Mouse (Mus musculus) heart, postnatal 0 days (tissue): ENCODE measurements around the gene AI467606. TPM values are rescaled to one million over a fixed set of nuclear protein-coding genes. Genes with fewer than 3 reads are reported as not detected.

Source experiments
- ATAC-seq: fragments of 200-750 bp; cut with Nextera tagmentation; 2 replicates; pipeline ENCODE4 v1.8.0; 2017; ENCODE audit warnings: low read depth, moderate number of reproducible peaks, moderate library complexity; ENCODE audit not compliant: insufficient read depth
- DNase-seq: peaks from one replicate; pipeline ENCODE4 v3.0.0-alpha.2; 2016; ENCODE audit warnings: low spot score
- H3K27ac ChIP-seq: fragments of 300-500 bp; sonication (generic); 2 replicates; pipeline ENCODE4 v1.5.1; 2014; ENCODE audit warnings: low read depth, mild to moderate bottlenecking
- H3K27me3 ChIP-seq: fragments of 300-500 bp; sonication (generic); 2 replicates; pipeline ENCODE4 v1.6.1; 2014; ENCODE audit warnings: low read length, mixed read lengths; ENCODE audit not compliant: control insufficient read depth, insufficient read depth
- H3K36me3 ChIP-seq: fragments of 300-500 bp; sonication (generic); replicated peaks from 2 replicates; pipeline ENCODE4 v1.6.1; 2014; ENCODE audit warnings: low read length, mixed read lengths; ENCODE audit not compliant: control insufficient read depth, insufficient read depth
- H3K4me1 ChIP-seq: fragments of 300-500 bp; sonication (generic); 2 replicates; pipeline ENCODE4 v1.6.1; 2014; ENCODE audit warnings: antibody characterized with exemption; ENCODE audit not compliant: control insufficient read depth, insufficient read depth
- H3K4me2 ChIP-seq: fragments of 300-500 bp; sonication (generic); 2 replicates; pipeline ENCODE4 v1.6.1; 2014; ENCODE audit warnings: low read depth, mild to moderate bottlenecking, low read length, moderate library complexity
- H3K4me3 ChIP-seq: fragments of 300-500 bp; sonication (generic); 2 replicates; pipeline ENCODE4 v1.5.1; 2014; ENCODE audit warnings: low read depth, low read length
- H3K9ac ChIP-seq: fragments of 300-500 bp; sonication (generic); replicated peaks from 2 replicates; pipeline ENCODE4 v1.6.1; 2014; ENCODE audit warnings: low read depth, low read length, mixed read lengths
- H3K9me3 ChIP-seq: fragments of 300-500 bp; sonication (generic); replicated peaks from 2 replicates; pipeline ENCODE4 v1.6.1; 2016; ENCODE audit warnings: low read length; ENCODE audit not compliant: control insufficient read depth
- CTCF ChIP-seq: IDR thresholded peaks from 2 replicates; pipeline ENCODE4 v1.5.1; 2016; ENCODE audit warnings: antibody characterized with exemption, control low read depth, low read depth
- EP300 ChIP-seq: IDR thresholded peaks from 2 replicates; pipeline ENCODE4 v1.6.1; 2016; ENCODE audit warnings: antibody characterized with exemption, low read depth
- WGBS: fragments of 180-500 bp; shearing (Covaris S2); extraction: QIAGEN DNeasy Blood & Tissue Kit; methylation state at CpG from one replicate; pipeline ENCODE4 v1.1.7; 2014; 5-methylcytosine and 5-hydroxymethylcytosine counted together
- polyA plus RNA-seq: library from polyadenylated mRNA; unstranded; fragments of >200 nt; fragmentation: Nextera tagmentation; extraction: Ambion mirVana; gene quantifications from 2 replicates; pipeline ENCODE4 v1.2.1, GENCODE M21; 2015
- total RNA-seq: library from RNA; depleted of rRNA; stranded (reverse); fragments of >200 nt; gene quantifications from 2 replicates; pipeline ENCODE4 v1.2.3, GENCODE M21; 2014; ENCODE audit warnings: low replicate concordance

The AI467606 gene
- total and polyA plus RNA-seq, 2 experiments from 2014 or later = 0.50 to 0.94 TPM

GRCm38 (mm10) chr7:127134821-127135447, 43.8 kb downstream of the AI467606 start:
- Histone ChIP-seq H3K36me3 (no peaks in the 10 kb centered on the region), H3K4me1 (no peaks in the 10 kb centered on the region), H3K4me2 (no peak overlapping the region), H3K9me3 (no peaks in the 10 kb centered on the region), H3K27ac (no peak overlapping the region), H3K9ac (no peak overlapping the region), H3K27me3 (no peaks in the 10 kb centered on the region), H3K4me3 (no peak overlapping the region)
- no peak for TF ChIP-seq CTCF
- no peak for TF ChIP-seq EP300
- WGBS = 65% methylated on average over 11 of the region's 11 CpGs
- no peak for ATAC-seq
- DNase-seq = no peak

- ATAC-seq (no peak), DNase-seq (no peak)
- 72% methylated on average over 22 of the region's 22 CpGs for WGBS
- TF ChIP-seq EP300 = no peak
- no peak for TF ChIP-seq CTCF
- no peaks in the 10 kb centered on the region for H3K27me3 ChIP-seq
- no peaks in the 10 kb centered on the region for H3K9me3 ChIP-seq
- peak overlapping the region; percentile 22; the same call in 1 of the 2 replicates for H3K4me2 ChIP-seq
- H3K4me3 ChIP-seq = peak overlapping the region; percentile 7; the same call in 1 of the 2 replicates
- no peak overlapping the region for H3K27ac ChIP-seq
- H3K4me1 ChIP-seq = no peaks in the 10 kb centered on the region
- H3K36me3 ChIP-seq = no peaks in the 10 kb centered on the region
- H3K9ac ChIP-seq = no peak overlapping the region
Observed at GRCm38 (mm10) chr7:127136181-127137071, 45.3 kb downstream of the AI467606 start.

- no peak for DNase-seq
- Histone ChIP-seq H3K9me3 (no peaks in the 10 kb centered on the region), H3K27me3 (no peaks in the 10 kb centered on the region), H3K4me1 (no peaks in the 10 kb centered on the region), H3K4me2 (peak within 1 kb of the TSS; percentile 22; the same call in 1 of the 2 replicates), H3K4me3 (peak within 1 kb of the TSS; percentile 7; the same call in 1 of the 2 replicates), H3K9ac (no peak within 1 kb of the TSS), H3K36me3 (no peaks in the 10 kb centered on the region), H3K27ac (peak within 1 kb of the TSS; percentile 34; the same call in 1 of the 2 replicates)
- 51% methylated on average over 9 of the region's 9 CpGs for WGBS
- no peak for TF ChIP-seq CTCF
- no peak for TF ChIP-seq EP300
- ATAC-seq = no peak
Observed at GRCm38 (mm10) chr7:127137262-127138017, 46.3 kb downstream of the AI467606 start, which contains the start of gene Spn. Gene Spn, minus strand, starts transcription at chr7:127137823.

GRCm38 (mm10) chr7:127139100-127139499, 47.9 kb downstream of the AI467606 start:
- 85% methylated on average over 7 of the region's 7 CpGs for WGBS
- Histone ChIP-seq H3K27me3 (no peaks in the 10 kb centered on the region), H3K9me3 (no peaks in the 10 kb centered on the region), H3K9ac (no peak overlapping the region), H3K4me3 (no peak overlapping the region), H3K4me1 (no peaks in the 10 kb centered on the region), H3K36me3 (no peaks in the 10 kb centered on the region), H3K4me2 (no peak overlapping the region), H3K27ac (no peak overlapping the region)
- DNase-seq (no peak), ATAC-seq (no peak)
- TF ChIP-seq CTCF (no peak), EP300 (no peak)

- Histone ChIP-seq H3K4me2 (no peak overlapping the region), H3K4me1 (no peaks in the 10 kb centered on the region), H3K9ac (no peak overlapping the region), H3K27ac (no peak overlapping the region), H3K36me3 (no peaks in the 10 kb centered on the region), H3K9me3 (no peaks in the 10 kb centered on the region), H3K27me3 (no peaks in the 10 kb centered on the region), H3K4me3 (no peak overlapping the region)
- no peak for TF ChIP-seq EP300
- no peak for TF ChIP-seq CTCF
- no peak for DNase-seq
- no peak for ATAC-seq
- 46% methylated on average over 5 of the region's 5 CpGs for WGBS
Observed at GRCm38 (mm10) chr7:127139562-127139961, 48.4 kb downstream of the AI467606 start.
